Mouse (Mus musculus) thymus, adult 2 months (tissue): ENCODE results near the gene Os9. TPM values are rescaled to one million over a fixed set of nuclear protein-coding genes. Genes with fewer than 3 reads are reported as not detected.

ENCODE experiments used
- DNase-seq: peaks from one replicate; pipeline ENCODE4 v3.0.0; 2021
- H3K27ac ChIP-seq: fragments of 200-500 bp; 2 replicates; pipeline ENCODE4 v1.5.1; 2012; ENCODE audit warnings: low read length, control low read depth; ENCODE audit not compliant: control insufficient read depth, insufficient read depth
- H3K27me3 ChIP-seq: fragments of 200-500 bp; 2 replicates; pipeline ENCODE4 v1.6.1; 2012; ENCODE audit warnings: mild to moderate bottlenecking, low read length, moderate library complexity, mixed read lengths; ENCODE audit not compliant: control insufficient read depth, insufficient read depth
- H3K36me3 ChIP-seq: fragments of 200-500 bp; 2 replicates; pipeline ENCODE4 v1.6.1; 2012; ENCODE audit warnings: mild to moderate bottlenecking, low read length, moderate library complexity; ENCODE audit not compliant: control insufficient read depth, insufficient read depth
- H3K4me1 ChIP-seq: fragments of 200-500 bp; replicated peaks from 2 replicates; pipeline ENCODE4 v1.6.1; 2012; ENCODE audit warnings: low read length; ENCODE audit not compliant: control insufficient read depth, insufficient read depth
- H3K4me3 ChIP-seq: fragments of 200-500 bp; 2 replicates; pipeline ENCODE4 v1.5.1; 2012; ENCODE audit warnings: mild to moderate bottlenecking, low read length, control low read depth, moderate library complexity; ENCODE audit not compliant: control insufficient read depth, insufficient read depth
- CTCF ChIP-seq: fragments of 200-500 bp; IDR thresholded peaks from 2 replicates; pipeline ENCODE4 v1.5.1; 2012; ENCODE audit warnings: mild to moderate bottlenecking, control low read depth, low read length, moderate library complexity, borderline replicate concordance; ENCODE audit not compliant: control insufficient read depth, poor library complexity, insufficient read depth; ENCODE audit errors: extremely low read depth
- POLR2A ChIP-seq: fragments of 200-500 bp; IDR thresholded peaks from 2 replicates; pipeline ENCODE4 v1.6.1; 2012; ENCODE audit warnings: mild to moderate bottlenecking, low read length, control low read depth, moderate library complexity; ENCODE audit not compliant: control insufficient read depth, poor library complexity, insufficient read depth; ENCODE audit errors: extremely low read depth
- whole genome bisulfite sequencing: fragments of 180-500 bp; shearing (Covaris S2); methylation state at CpG from one replicate; pipeline ENCODE4 v1.1.7; 2018; 5-methylcytosine and 5-hydroxymethylcytosine counted together
- polyA plus RNA-seq: library from polyadenylated mRNA; depleted of rRNA; stranded (reverse); fragments of >200 nt; gene quantifications from 2 replicates; pipeline ENCODE4 v1.2.3, GENCODE M21; 2012

The Os9 gene
- polyA plus RNA-seq, 1 experiment: 106 TPM

DNA sequence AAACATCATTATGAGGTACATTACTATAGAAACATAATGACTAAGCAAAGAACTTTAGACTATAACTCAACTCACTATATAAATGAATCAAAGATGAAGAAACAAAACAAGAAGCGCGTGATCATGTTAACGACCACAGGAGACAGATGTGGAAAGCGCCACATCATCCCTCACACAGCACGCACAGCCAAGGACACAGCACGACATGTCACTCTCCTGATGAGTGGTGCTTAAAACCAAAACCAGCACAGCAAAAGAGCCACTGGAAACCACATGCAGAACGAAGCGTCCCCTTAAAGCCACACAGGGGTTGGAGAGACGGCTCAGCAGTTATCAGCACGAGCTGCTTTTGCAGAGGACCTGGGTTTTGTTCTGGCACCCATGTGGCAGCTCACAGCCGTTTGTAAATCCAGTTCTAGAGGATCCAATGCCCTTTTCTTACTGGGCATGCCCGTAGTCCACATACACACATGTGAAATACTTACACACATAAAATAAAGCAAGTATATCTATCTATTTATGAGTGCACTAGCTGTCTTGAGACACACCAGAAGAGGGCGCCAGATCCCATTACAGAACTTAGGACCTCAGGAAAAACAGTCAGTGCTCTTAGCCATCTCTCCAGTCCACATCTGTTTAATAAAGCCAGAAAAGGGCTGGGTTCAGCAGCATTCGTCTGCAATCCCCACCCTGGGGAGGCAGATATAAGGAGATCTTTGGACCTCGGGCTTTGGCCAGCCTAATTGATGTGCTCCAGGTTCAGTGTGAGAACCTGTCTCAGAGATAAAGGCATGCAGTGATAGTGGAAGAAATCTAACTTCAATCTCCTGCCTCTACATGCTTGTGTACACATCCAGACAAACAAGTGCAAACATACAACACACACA, 9.7 kb downstream of the Os9 start:
- H3K4me3 ChIP-seq: no peak overlapping the region
- 34% methylated on average over 15 of the region's 15 CpGs for WGBS
- no peak for DNase-seq
- peaks cover 3% of the 10 kb centered on the region; the same call in 1 of the 2 replicates for H3K36me3 ChIP-seq
- H3K4me1 ChIP-seq: peaks cover 14% of the 10 kb centered on the region
- no peaks in the 10 kb centered on the region for H3K27me3 ChIP-seq
- H3K27ac ChIP-seq: no peak overlapping the region
- TF ChIP-seq POLR2A: no peak

GRCm38 (mm10) chr10:127108262-127108583, 12.7 kb downstream of the Os9 start:
- TF ChIP-seq CTCF (no peak), POLR2A (no peak)
- no peak for DNase-seq
- WGBS: 61% methylated on average over 3 of the region's 3 CpGs
- peaks cover 3% of the 10 kb centered on the region; the same call in 1 of the 2 replicates for H3K36me3 ChIP-seq
- no peak overlapping the region for H3K4me3 ChIP-seq
- H3K27me3 ChIP-seq: no peaks in the 10 kb centered on the region
- no peak overlapping the region; the same call in 1 of the 2 replicates for H3K27ac ChIP-seq
- peaks cover 27% of the 10 kb centered on the region for H3K4me1 ChIP-seq

DNA sequence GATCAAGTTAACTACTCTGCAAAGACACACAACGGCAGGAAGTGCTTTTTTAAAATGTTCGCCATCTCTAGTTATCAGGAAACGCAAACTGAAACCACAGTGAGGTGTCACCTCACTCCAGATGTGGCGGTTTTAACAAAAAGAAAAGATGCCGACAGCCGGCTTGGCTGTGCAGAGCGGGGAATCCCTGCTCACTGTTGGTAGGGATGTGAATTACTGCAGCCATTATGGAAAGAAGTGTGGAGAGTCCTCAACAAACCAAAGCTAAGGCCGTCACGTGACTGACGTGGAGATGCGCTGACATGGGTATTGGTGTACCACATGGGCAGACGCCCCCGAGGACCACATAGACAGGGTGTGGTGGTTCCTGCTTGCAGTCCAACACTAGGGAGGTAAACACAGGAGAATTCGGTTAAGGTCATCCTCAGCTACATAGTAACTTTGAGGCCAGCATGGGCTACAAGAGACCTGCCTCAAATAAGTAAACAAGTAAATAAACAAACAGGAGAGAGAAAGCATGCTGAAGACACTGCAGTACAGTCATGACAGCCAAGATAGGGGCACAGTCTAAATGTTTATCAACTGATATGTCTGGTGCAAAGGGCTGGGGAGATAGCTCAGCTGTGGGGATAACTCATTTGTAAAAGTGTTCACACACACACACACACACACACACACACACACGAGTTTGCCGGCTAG, 13.2 kb downstream of the Os9 start:
- DNase-seq: peak; percentile 60
- Histone ChIP-seq H3K4me1 (peaks cover 30% of the 10 kb centered on the region), H3K27me3 (no peaks in the 10 kb centered on the region), H3K4me3 (peak overlapping the region; percentile 36), H3K27ac (peak overlapping the region; percentile 74), H3K36me3 (peaks cover 2% of the 10 kb centered on the region; the same call in 1 of the 2 replicates)
- WGBS: 15% methylated on average over 16 of the region's 16 CpGs
- TF ChIP-seq POLR2A (no peak), CTCF (no peak)

DNA sequence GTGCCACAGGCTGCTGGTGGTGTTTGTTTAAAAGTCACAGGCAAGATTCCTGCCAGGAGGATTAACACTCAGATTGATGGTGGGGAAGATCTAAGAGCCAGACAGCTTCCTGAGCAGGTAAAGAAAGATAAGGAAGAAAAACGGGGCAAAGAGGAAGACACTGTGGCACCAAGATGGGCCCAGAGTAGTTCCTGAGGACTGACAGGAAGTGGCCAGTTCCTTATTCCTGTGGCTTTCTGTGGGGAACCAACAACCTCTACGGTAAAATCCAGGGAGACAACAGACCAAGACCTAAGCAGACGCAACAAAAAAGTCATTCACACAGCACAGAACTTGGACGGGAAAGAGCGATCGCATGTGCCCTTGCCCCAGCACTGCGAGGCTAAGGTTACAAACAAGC, 17.3 kb downstream of the Os9 start:
- 14% methylated on average over 7 of the region's 7 CpGs for WGBS
- no peaks in the 10 kb centered on the region for H3K27me3 ChIP-seq
- TF ChIP-seq POLR2A: no peak
- TF ChIP-seq CTCF: no peak
- H3K4me3 ChIP-seq: peak overlapping the region; percentile 3; the same call in 1 of the 2 replicates
- H3K4me1 ChIP-seq: peaks cover 26% of the 10 kb centered on the region
- H3K27ac ChIP-seq: peak overlapping the region; percentile 48
- peaks cover 16% of the 10 kb centered on the region for H3K36me3 ChIP-seq
- DNase-seq: no peak

GRCm38 (mm10) chr10:127101151-127101550, 19.8 kb downstream of the Os9 start:
- Histone ChIP-seq H3K27me3 (no peaks in the 10 kb centered on the region), H3K36me3 (peaks cover 34% of the 10 kb centered on the region), H3K4me3 (no peak overlapping the region), H3K27ac (no peak overlapping the region), H3K4me1 (peaks cover 15% of the 10 kb centered on the region)
- DNase-seq: no peak
- 55% methylated on average over 6 of the region's 6 CpGs for WGBS
- no peak for TF ChIP-seq POLR2A

- WGBS: 92% methylated on average over 8 of the region's 8 CpGs
- Histone ChIP-seq H3K27ac (no peak overlapping the region), H3K36me3 (peaks cover 41% of the 10 kb centered on the region), H3K4me1 (peaks cover 15% of the 10 kb centered on the region), H3K27me3 (no peaks in the 10 kb centered on the region), H3K4me3 (no peak overlapping the region)
- no peak for DNase-seq
- TF ChIP-seq CTCF (no peak), POLR2A (no peak)
Measured at GRCm38 (mm10) chr10:127100414-127100813, 20.5 kb downstream of the Os9 start.
